Mouse (Mus musculus): ENCODE results near the gene Epha7. TPM values are rescaled to one million over a fixed set of nuclear protein-coding genes. Genes with fewer than 3 reads are reported as not detected.

The Epha7 gene
- 5.2 and 5.6 TPM in 2 replicates for total RNA-seq (2015)
- total RNA-seq (2017) = 5.0 and 7.1 TPM in 2 replicates

DNA sequence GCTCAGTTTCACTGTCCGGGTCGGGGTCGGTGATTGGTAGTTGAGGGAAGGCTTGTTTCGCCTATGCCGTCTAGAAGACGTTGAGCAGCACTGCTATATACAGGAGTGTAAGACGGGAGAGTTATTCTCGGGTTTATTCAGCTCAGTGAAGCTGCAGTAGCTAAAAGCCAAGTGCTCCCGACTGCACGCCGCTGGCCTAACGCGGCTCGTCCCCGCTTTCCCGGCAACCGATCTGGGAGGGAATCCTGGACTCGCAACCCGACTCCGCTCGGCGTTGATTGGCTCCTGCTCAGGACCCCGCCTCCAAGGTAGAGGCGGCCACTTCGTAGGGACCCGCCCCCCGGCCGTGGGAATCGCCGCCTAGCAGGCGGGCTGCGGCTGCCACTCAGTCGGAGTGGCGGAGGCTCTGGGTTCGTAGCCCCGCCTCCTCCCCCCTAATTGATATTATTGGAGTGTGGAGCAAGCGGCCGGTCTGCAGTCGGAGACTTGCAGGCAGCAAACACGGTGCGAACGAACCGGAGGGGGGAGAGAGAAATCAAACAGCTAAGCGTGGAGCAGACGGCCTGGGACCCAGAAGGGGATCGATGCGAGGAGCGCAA, at the start of gene Epha7:
TSS of gene Epha7 (plus strand) at position 441 of the 599 bp plus-strand sequence.
- peak; percentile 86 for ATAC-seq (replicated peaks; ENCODE audit: poor library complexity)

DNA sequence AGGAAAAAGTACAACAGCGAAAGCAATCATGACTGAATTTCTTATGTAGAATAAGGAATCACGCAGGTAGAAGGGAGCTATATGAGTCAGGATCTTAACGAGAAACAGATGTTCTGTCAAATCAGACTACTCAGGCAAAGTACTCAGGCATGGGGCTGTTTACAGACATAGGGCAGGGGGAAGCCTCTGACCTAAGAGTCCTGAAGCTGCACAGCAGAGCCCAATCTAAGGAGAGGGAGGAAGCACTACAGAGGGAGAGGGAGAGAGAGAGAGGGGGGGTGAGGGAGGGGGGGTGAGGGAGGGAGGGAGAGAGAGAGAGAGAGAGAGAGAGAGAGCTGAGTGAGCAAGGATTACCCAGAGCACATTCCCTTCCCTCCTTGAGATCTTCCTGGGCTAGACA, 29.0 kb upstream of the Epha7 start:
- ATAC-seq (replicated peaks; ENCODE audit: poor library complexity) = no peak

DNA sequence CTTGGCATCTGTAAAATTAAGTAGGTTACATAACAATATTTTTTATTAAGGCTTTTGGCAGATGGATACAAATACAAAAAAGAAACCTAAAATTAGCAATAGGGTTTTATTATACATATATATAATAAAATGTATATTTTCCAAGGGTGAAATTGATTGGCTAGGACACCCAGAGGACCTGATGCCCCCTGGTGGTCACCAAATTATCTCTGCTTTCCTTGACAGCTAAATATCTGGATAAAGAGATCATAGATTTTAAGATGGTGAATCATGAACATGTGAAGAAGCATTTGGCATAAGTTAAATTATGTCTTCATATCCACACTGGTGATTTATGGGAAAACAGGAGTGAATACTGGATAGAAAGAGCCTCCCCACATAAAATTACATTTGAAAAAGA, 4.1 kb upstream of the Epha7 start:
- no peak for ATAC-seq (replicated peaks; ENCODE audit: poor library complexity)

DNA sequence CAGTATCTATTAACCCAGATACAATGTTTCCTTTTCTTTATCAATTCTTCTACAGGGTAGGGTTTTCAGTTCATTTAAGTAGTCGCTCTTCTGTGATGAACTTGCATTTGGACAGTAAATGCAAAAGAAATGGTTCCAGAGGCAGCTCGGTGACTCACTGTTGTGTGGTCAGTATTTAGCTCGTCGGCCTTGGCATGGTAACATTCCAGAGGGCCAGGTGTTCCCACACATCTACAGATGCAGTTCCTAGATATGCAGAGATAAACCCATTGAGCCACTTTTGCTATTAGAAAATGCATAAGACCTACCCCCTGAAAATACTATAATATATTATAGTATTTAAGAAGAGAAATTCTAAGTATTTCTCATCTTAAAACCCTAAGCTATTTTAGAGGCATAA, 3.2 kb upstream of the Epha7 start:
- no peak for ATAC-seq (replicated peaks; ENCODE audit: poor library complexity)

DNA sequence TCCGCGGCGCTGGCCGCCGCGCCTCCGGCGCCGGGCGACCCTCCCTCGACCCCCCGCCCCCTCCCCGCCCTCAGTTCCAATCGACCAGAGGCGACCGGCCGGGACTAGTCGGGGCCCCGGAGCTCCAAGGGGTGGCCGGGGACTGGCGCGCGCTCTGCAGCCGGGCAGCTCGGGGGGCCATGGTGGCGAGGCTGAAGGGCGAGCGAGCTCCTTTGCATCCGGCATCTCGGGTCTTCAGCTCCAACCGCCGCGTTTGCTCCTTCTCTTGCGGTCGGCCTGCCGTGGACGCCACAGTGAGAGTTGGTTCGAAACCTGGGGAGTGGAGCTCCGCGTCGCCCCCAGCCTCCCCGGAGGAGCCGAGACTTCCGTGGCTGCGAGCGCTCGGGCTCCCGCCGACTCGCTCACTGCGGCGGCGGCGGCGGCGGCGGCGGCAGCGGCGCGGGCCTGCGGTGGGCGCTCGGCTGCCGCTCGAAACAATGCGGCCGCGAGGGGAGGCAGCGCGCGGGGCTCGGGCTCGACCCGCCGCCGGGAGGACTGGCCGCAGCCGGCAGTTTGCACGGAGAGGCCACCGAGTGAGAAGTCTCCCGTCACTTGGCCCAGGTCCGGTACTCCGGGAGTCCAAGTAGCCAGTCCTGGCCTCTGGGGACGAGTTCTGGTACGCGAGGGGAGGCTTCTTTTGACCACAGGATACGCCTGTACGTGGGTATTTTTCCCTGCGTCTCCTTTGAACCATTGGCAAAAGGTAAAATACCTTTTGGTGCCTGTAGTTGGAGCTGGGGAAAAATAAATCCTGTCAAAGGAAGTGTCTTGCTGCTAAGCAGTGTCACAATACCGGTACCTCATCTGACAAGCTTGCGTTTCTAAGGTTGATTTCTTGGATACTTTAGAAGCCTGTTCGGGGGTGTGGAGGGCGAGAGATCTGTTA, 882 bp downstream of the Epha7 start:
- ATAC-seq (replicated peaks; ENCODE audit: poor library complexity) = no peak

DNA sequence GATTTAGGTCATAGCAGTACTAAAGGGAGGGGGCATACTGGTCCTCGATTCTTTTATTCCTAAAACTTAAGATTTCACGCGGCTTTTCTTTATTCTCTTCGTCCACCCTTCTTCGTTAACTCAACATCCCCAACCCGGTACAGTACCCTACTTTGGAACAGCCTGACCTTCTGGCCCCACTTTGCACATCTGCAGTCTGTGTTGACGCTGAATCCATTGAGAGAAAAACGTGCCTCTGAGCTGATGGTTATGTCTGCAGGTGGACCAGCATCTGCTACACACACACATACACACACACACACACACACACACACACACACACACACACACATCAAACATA, 1.5 kb downstream of the Epha7 start:
- no peak for ATAC-seq (replicated peaks; ENCODE audit: poor library complexity)

DNA sequence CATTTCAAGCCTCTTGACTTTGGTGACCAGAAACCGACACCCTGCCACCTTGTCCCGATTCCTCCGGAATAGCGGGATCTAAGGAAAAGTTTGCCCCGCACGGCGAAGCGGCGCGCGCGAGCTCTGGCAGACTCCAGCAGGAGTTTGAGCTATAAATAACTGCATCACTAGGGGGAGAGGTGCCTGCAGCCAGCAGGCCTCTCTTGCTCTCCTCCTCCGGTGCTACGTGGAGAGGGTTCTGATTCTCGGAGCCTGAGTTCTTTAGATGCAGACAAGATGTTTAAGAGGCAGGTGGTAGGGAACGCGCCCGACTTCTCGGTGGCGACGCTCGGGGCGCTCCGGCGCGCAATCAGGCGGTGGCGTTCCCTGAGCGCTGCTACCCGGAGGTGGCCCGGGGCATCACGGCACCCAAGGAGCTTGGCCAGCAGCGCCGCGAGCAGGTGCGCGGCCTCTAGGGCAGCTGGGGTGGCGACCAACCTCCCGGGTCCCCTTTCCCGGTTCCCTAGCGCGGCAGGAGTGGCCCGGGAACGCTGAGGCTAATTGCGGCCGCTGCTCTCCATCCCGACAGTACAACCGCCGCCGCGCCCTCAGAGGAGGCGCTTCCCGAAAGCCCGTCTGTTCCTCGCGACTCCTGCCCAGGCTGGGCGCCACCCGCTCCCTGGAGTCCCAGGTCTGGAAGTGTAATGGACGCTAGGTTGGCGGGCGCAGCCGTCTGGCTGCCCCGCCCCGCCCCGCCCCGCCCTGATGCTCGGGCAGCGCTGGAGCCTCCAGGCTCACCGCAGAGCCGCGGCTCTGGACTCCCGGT, 2.1 kb downstream of the Epha7 start:
- peak; percentile 23 for ATAC-seq (replicated peaks; ENCODE audit: poor library complexity)

DNA sequence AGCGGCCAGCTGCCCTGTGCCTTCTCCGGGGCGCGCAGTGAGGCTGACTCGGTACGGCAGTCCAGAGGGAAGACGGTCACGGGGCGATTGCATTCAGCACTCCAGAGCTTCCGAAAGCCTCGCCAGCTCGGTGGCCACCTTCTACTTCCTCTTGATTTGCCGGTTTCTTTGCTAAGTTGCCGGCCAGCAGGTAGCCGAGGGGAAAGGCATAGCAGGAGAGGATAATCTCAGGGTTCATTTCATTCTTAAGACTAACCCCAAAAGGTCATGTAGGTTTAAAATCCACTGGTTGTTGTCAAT, 2.6 kb downstream of the Epha7 start:
- peak; percentile 21 for ATAC-seq (replicated peaks; ENCODE audit: poor library complexity)

DNA sequence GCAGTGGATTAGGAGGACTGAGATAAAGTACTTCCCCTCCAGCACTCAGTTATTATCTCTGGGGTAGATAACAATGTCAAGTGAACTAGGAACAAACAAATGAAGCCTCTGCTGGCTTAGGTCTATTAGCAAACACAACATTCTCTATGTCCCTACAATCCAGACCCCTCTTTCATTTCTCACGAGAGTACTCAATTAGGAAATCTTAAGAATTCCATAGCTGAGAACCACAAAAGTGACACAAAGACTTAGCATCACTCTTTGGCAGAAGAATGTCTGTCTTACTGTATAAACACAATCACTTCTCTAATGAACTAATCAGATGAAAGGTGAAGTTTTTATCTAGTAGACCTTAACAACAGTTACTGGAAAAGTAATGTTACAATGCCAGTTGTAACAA, 10.7 kb downstream of the Epha7 start:
- ATAC-seq (replicated peaks; ENCODE audit: poor library complexity) = no peak

DNA sequence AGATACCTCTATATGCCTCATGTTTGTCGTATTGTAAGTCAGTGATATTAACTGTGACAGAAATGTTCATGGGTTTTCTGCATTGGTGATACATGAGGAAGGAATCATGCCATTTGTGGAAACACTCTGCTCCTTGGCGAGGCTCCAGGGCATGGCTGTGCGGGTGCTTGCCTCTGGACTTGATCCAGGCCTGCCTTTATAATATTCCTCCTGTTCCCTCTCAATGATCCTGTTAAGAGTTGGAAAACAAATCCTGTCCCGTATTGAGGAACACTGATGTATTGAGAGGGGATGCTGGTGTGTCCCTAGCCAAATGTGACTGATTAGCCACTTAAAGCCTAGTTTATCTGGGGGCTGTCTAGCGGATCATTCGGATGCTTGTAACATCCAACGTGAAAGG, 11.7 kb downstream of the Epha7 start:
- ATAC-seq (replicated peaks; ENCODE audit: poor library complexity) = no peak

DNA sequence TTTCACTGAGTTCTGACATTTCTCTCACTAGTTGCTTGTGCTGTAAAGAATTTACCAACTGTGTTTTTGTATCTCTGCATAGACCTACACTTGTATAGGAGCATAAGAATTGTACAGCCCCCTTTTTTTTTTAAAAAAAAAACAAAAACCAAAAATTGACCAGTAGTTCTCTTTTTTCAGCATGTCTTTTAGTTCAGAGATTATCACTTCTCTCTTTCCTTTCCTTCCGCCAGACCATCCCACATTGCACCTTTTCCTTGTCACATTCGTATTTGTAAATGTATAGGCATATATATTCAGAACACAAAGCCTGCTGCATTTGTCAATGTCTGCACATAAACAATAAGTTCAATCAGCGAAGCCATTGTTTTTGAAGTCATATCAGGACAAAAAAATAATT, 24.7 kb downstream of the Epha7 start:
- peak; percentile 60 for ATAC-seq (replicated peaks; ENCODE audit: poor library complexity)

DNA sequence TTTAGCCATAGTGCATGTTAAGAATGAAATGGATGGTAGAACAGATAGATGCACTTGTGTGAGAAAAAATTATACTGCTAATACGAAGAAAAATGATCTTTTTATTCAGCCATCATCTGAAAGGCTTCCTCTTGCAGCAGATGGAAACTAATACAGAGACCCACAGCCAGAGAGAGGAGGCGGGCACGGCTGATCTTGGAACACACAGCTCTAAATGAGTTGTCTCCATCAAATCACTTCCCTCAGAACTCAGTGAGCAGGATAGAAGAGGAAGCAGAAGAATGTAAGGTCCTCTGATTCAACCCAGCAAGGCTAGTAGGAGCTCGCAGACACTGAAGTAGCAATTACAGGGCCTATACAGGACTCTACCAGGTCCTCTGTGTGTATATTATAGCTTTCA, 33.4 kb downstream of the Epha7 start:
- ATAC-seq (replicated peaks; ENCODE audit: poor library complexity) = no peak

DNA sequence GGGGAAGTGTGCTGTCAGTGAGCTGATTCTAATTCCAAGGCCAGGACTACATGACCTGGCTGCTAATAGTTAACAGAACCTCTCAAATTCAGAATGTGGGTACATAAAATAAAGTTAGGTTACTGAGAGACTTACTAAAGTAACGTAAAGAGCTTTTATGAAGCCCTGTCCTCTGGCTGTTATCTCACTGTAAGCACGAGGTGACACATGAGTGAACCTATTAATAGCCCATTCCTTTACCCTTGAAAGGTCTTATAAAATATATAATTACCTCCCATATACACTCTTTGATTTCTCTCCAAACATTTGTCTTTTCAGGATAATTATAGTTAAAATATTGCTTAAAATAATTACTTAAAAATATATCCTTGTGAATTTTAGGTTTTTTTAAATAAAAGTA, 37.5 kb downstream of the Epha7 start:
- no peak for ATAC-seq (replicated peaks; ENCODE audit: poor library complexity)

DNA sequence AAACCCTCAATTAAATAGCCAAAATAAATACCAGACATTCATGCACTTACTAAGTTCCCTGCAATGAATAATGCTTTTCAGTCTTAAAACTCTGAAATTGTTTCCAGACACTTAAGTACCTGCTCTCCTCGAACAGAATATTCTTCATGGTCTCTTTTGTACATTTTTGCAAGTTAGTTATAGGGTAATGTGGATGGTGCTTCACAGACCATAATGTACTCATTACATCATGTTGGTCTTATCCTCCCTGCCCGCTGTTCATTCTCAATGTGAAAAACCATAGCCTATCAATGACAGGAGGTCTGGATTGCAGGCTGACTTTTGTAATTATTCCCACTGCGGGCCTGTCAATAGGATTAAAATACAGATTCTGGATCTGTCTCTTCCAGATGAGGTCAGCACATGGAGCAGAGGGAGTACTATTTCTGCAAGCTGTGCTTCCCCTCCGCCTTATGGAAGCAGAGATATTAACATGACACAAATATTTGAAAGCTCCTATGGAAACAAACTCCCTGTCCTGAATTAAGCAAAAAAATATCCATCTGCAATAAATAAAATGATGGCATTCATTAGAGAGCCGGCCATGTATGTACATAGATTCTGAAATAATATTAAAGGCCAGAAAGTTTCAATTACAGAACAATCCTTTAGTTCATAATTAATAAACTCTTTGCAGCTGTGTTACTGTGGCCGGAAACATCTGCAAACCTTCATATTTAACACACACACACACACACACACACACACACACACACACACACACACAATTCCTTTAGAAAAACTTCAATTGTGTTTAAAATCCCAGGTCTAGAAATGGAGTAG, 50.1 kb downstream of the Epha7 start:
- no peak for ATAC-seq (replicated peaks; ENCODE audit: poor library complexity)

DNA sequence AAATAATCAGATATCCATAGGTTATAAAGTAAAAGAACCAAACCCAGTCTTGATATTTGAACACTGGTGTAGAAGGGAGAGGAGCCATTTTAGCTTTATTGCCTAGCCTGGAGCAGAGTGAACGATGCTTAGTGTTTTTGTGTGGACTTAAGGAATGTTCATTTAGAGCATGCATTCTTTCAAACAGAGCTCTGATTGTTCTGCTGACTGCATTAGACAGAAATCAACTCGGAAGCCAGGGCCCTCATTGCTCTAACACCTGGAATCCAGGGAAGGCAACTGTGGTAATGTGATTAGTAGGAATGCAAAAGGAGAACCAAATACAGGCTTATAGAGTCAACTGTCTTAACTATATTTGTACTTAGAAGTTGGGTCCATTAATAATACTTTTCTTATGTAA, 53.5 kb downstream of the Epha7 start:
- no peak for ATAC-seq (replicated peaks; ENCODE audit: poor library complexity)

DNA sequence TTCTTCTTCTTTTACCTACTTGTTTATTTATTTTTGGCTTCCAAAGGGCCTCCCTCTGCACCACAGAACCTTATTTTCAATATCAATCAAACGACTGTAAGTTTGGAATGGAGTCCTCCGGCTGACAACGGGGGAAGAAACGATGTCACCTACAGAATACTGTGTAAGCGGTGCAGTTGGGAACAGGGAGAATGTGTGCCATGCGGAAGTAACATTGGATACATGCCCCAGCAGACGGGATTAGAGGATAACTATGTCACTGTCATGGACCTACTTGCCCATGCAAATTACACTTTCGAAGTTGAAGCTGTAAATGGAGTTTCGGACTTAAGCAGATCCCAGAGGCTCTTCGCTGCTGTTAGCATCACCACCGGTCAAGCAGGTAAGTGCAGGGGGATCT, 58.7 kb downstream of the Epha7 start:
- no peak for ATAC-seq (replicated peaks; ENCODE audit: poor library complexity)

DNA sequence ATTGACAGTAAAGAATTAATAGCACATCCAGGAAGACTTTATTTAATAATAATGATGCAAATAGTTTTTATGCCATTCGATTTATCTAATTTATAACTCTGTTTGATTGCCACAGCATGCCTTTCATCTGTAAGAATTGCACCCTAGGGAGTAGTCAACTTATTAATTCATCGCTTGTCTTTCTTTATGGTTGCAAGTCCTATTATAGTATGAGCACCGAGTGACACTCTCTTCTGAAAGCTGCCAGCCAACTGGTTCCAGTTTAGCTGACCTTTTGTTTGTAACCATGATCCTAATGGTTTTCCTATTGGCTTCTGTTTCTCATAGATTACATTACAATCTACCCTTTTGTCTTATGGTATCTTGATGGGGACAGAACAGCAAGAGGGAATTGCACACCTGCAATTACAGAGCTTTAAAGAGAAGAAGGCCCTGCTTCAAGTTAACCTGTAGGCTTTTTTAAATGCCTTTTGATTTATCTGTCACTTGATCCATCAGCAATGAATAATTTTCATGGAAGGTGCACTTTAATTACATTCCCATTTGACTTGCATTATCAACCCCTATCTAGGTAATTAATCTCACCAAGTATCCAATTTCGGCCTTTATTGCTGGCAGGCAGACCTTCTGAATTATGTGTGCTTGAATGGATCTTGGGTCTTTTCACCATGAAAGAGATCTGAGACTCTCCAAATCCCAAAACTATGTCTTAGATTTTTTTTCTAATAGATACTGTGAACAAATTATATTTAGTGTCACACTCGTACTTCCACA, 68.5 kb downstream of the Epha7 start:
- ATAC-seq (replicated peaks; ENCODE audit: poor library complexity) = no peak

DNA sequence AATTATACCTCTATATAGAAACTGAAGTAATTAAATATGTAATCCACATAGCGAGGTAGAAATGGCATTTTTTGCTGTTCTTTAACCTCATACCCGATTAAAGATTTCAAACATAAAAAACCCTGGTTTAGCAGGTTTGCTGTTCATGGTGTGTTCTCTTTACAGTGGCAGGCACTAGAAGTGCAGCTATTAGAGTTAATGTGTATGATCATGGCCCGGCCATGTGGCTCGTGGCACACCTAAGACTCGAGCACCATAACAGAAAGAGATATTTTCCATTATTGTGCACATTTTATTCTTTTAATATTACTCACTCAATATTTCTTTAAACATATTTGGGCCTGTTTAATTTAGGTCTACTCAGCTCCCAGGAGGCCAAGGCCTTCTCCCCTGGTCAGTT, 76.7 kb downstream of the Epha7 start:
- no peak for ATAC-seq (replicated peaks; ENCODE audit: poor library complexity)

DNA sequence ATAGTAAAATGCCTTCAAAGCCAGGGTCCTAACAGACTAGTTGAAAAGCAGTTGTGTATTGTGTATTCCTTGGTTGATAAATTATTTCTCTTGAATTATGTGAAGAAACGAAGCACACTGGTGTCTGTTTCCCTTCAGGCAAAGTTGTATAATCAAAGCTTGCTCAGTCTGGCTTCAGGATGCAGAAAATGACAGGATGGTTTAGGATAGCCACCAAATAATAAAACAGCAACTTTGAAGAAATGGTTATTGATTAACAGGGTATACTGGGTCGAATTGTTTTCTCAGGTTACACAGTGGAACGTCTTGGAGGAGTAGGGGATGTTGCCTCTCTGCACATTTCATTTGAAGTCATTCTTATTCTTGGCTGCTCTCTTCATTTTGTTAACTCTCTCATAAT, 77.2 kb downstream of the Epha7 start:
- no peak for ATAC-seq (replicated peaks; ENCODE audit: poor library complexity)

DNA sequence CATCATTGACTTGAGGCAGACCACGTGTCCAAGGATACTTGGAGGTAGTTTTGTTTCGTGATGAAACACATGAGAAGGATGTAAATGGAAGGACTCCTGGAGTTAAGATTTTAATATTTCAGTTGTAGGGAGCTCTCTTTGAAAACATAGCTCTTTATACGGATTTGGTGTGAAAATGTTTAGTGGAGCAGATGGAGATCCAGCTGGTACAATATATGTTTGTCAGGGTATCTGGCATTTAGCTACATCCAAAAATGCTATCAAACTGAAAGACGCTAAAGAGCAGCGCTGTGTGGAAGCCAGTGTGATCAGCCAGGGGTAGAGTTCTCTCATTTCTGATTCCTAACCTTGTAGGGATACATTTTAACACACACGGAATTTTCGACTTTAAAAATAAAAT, 82.5 kb downstream of the Epha7 start:
- no peak for ATAC-seq (replicated peaks; ENCODE audit: poor library complexity)

Measured in megakaryocyte progenitor cell, adult 5-6 weeks (primary cell).